In the genomic region with DNA sequence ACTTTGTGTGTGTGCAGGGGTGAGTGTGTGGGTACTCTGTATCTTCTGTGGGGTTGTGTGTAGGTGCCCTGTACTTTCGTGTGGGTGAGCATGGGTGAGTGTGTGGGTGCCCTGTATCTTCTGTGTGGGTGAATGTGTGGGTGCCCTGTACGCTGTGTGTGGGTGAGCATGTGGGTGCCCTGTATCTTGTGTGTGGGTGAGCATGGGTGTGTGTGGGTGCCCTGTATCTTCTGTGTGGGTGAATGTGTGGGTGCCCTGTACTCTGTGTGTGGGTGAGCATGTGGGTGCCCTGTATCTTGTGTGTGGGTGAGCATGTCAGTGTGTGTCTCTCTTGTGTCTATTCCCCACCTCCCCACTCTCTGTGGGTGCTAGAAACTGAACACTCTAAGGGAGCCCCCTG, we compare ENCODE assay signal across 21 mouse cellular contexts. TPM values are rescaled to one million over a fixed set of nuclear protein-coding genes. Genes with fewer than 3 reads are reported as not detected.
DNase-seq lines count a peak whose midpoint lies in the region; ATAC-seq lines count a peak whose summit lies in the region.
"Had no signal": no experiment of that assay in that cellular context is flagged by ENCODE, and none has a peak within 500 bp of the region (broad histone marks: within the 10 kb centered on the region; RNA-seq: fewer than 3 reads in every experiment).

No protein-coding gene starts in this region.

- WGBS in forebrain, embryonic 15.5 days: 79% methylated on average over 2 of the region's 2 CpGs
- WGBS in forebrain, embryonic 11.5 days: 83% methylated on average over 2 of the region's 2 CpGs
- WGBS in kidney, embryonic 14.5 days: 96% methylated on average over 2 of the region's 2 CpGs
- WGBS in liver, embryonic 15.5 days (ENCODE audit: insufficient replicate concordance): 59% methylated on average over 2 of the region's 2 CpGs
- WGBS in stomach, embryonic 16.5 days: 93% methylated on average over 2 of the region's 2 CpGs
- WGBS in forebrain, embryonic 13.5 days: 85% methylated on average over 2 of the region's 2 CpGs

- H3K9ac ChIP-seq in forebrain, embryonic 15.5 days (replicated peaks): no peak overlapping the region
- no peak overlapping the region for H3K9ac ChIP-seq in forebrain, embryonic 11.5 days (ENCODE audit: low read length)
- H3K9ac ChIP-seq in kidney, embryonic 14.5 days (ENCODE audit: low read depth, low read length): no peak overlapping the region
- H3K9ac ChIP-seq in liver, embryonic 15.5 days: no peak overlapping the region
- no peak overlapping the region for H3K9ac ChIP-seq in stomach, embryonic 16.5 days (ENCODE audit: low read length)
- no peak overlapping the region for H3K9ac ChIP-seq in forebrain, embryonic 13.5 days
- H3K9ac ChIP-seq: forebrain, embryonic 12.5 days; heart, embryonic 15.5 days; kidney, embryonic 15.5 days; limb, embryonic 12.5 days; midbrain, embryonic 12.5 days had no signal

- no peak overlapping the region for H3K4me3 ChIP-seq in forebrain, embryonic 15.5 days
- H3K4me3 ChIP-seq in forebrain, embryonic 11.5 days (ENCODE audit: low read depth, low read length): no peak overlapping the region
- H3K4me3 ChIP-seq in kidney, embryonic 14.5 days (ENCODE audit: low read length): no peak overlapping the region
- H3K4me3 ChIP-seq in liver, embryonic 15.5 days (replicated peaks): no peak overlapping the region
- no peak overlapping the region for H3K4me3 ChIP-seq in stomach, embryonic 16.5 days (replicated peaks; ENCODE audit: low read length)
- no peak overlapping the region for H3K4me3 ChIP-seq in forebrain, embryonic 13.5 days
- H3K4me3 ChIP-seq: forebrain, embryonic 12.5 days; gastrocnemius, adult 2 months; heart, embryonic 15.5 days; kidney, embryonic 15.5 days; limb, embryonic 12.5 days; midbrain, embryonic 12.5 days had no signal

- 0 out of 2 replicates have a peak, but pooled peaks cover 3% of the 10 kb centered on the region for H3K4me1 ChIP-seq in forebrain, embryonic 15.5 days
- no peaks in the 10 kb centered on the region for H3K4me1 ChIP-seq in forebrain, embryonic 11.5 days (replicated peaks; ENCODE audit: control insufficient read depth, insufficient read depth, low read length)
- H3K4me1 ChIP-seq in kidney, embryonic 14.5 days (ENCODE audit: control insufficient read depth, insufficient read depth, low read length): no peaks in the 10 kb centered on the region
- H3K4me1 ChIP-seq in liver, embryonic 15.5 days (replicated peaks): no peaks in the 10 kb centered on the region
- no peaks in the 10 kb centered on the region for H3K4me1 ChIP-seq in stomach, embryonic 16.5 days (ENCODE audit: control insufficient read depth, insufficient read depth, low read length)
- peaks cover 5% of the 10 kb centered on the region for H3K4me1 ChIP-seq in forebrain, embryonic 13.5 days
- H3K4me1 ChIP-seq: forebrain, embryonic 12.5 days; kidney, embryonic 15.5 days; limb, embryonic 12.5 days; midbrain, embryonic 12.5 days had no signal

- no peak overlapping the region for H3K27ac ChIP-seq in forebrain, embryonic 15.5 days (replicated peaks)
- no peak overlapping the region for H3K27ac ChIP-seq in forebrain, embryonic 11.5 days (ENCODE audit: low read depth, low read length)
- no peak overlapping the region for H3K27ac ChIP-seq in kidney, embryonic 14.5 days (ENCODE audit: low read depth, low read length)
- H3K27ac ChIP-seq in liver, embryonic 15.5 days (replicated peaks): no peak overlapping the region
- no peak overlapping the region for H3K27ac ChIP-seq in stomach, embryonic 16.5 days (ENCODE audit: low read length)
- H3K27ac ChIP-seq in forebrain, embryonic 13.5 days: no peak overlapping the region
- H3K27ac ChIP-seq: forebrain, embryonic 12.5 days; gastrocnemius, adult 2 months; heart, embryonic 15.5 days; kidney, embryonic 15.5 days; limb, embryonic 12.5 days; midbrain, embryonic 12.5 days had no signal

- peaks cover 72% of the 10 kb centered on the region for H3K36me3 ChIP-seq in forebrain, embryonic 15.5 days
- peaks cover 11% of the 10 kb centered on the region; the same call in 1 of the 2 replicates for H3K36me3 ChIP-seq in forebrain, embryonic 11.5 days (ENCODE audit: control insufficient read depth, insufficient read depth, low read length)
- peaks cover 85% of the 10 kb centered on the region for H3K36me3 ChIP-seq in kidney, embryonic 14.5 days (ENCODE audit: control insufficient read depth, insufficient read depth, low read length)
- H3K36me3 ChIP-seq in liver, embryonic 15.5 days (replicated peaks): peaks cover 72% of the 10 kb centered on the region
- H3K36me3 ChIP-seq in stomach, embryonic 16.5 days (ENCODE audit: control insufficient read depth, insufficient read depth, low read length): peaks cover 20% of the 10 kb centered on the region
- peaks cover 86% of the 10 kb centered on the region for H3K36me3 ChIP-seq in forebrain, embryonic 13.5 days (ENCODE audit: poor library complexity, severe bottlenecking)

- no peaks in the 10 kb centered on the region for H3K27me3 ChIP-seq in forebrain, embryonic 15.5 days
- H3K27me3 ChIP-seq in forebrain, embryonic 11.5 days (ENCODE audit: control insufficient read depth, insufficient read depth, low read length): no peaks in the 10 kb centered on the region
- H3K27me3 ChIP-seq in kidney, embryonic 14.5 days (ENCODE audit: control insufficient read depth, insufficient read depth, low read length): no peaks in the 10 kb centered on the region
- H3K27me3 ChIP-seq in liver, embryonic 15.5 days: no peaks in the 10 kb centered on the region
- no peaks in the 10 kb centered on the region for H3K27me3 ChIP-seq in stomach, embryonic 16.5 days (ENCODE audit: control insufficient read depth, insufficient read depth, low read length)
- H3K27me3 ChIP-seq in forebrain, embryonic 13.5 days: no peaks in the 10 kb centered on the region
- H3K27me3 ChIP-seq: forebrain, embryonic 12.5 days; heart, embryonic 15.5 days; kidney, embryonic 15.5 days; limb, embryonic 12.5 days; midbrain, embryonic 12.5 days had no signal

- H3K4me2 ChIP-seq in forebrain, embryonic 15.5 days (replicated peaks): no peak overlapping the region
- no peak overlapping the region for H3K4me2 ChIP-seq in forebrain, embryonic 11.5 days (ENCODE audit: low read depth, low read length, severe bottlenecking)
- H3K4me2 ChIP-seq in kidney, embryonic 14.5 days (replicated peaks; ENCODE audit: low read depth, low read length): no peak overlapping the region
- H3K4me2 ChIP-seq in liver, embryonic 15.5 days: no peak overlapping the region
- H3K4me2 ChIP-seq in stomach, embryonic 16.5 days (ENCODE audit: low read depth, low read length): no peak overlapping the region
- no peak overlapping the region for H3K4me2 ChIP-seq in forebrain, embryonic 13.5 days
- H3K4me2 ChIP-seq: forebrain, embryonic 12.5 days; heart, embryonic 15.5 days; kidney, embryonic 15.5 days; limb, embryonic 12.5 days; midbrain, embryonic 12.5 days had no signal

- 0 out of 2 replicates have a peak, but pooled peaks have one; percentile 8 for ATAC-seq in forebrain, embryonic 15.5 days (replicated peaks)
- ATAC-seq in forebrain, embryonic 11.5 days (replicated peaks; ENCODE audit: low FRiP score): no peak
- ATAC-seq in kidney, embryonic 14.5 days (ENCODE audit: low FRiP score, low TSS enrichment): peak; percentile 38; the same call in 1 of the 2 replicates
- 0 out of 2 replicates have a peak, but pooled peaks have one; percentile 20 for ATAC-seq in liver, embryonic 15.5 days (ENCODE audit: insufficient read depth)
- peak; percentile 61 for ATAC-seq in stomach, embryonic 16.5 days (ENCODE audit: insufficient read depth, low FRiP score)
- no peak for ATAC-seq in forebrain, embryonic 13.5 days

- no peak for DNase-seq in forebrain, embryonic 11.5 days (ENCODE audit: low spot score)
- no peak for DNase-seq in kidney, postnatal 25 days
- DNase-seq in liver: no peak
- DNase-seq: adrenal gland, postnatal 14 days; cerebellum, adult 8-10 months; gastrocnemius, adult 2 months; heart, postnatal 4 days; lung, postnatal 14 days; right cerebral cortex, postnatal 14 days; spleen, adult 18-20 months; thymus, postnatal 25 days had no signal

- H3K9me3 ChIP-seq in forebrain, embryonic 15.5 days: no peaks in the 10 kb centered on the region
- no peaks in the 10 kb centered on the region for H3K9me3 ChIP-seq in forebrain, embryonic 11.5 days (ENCODE audit: control insufficient read depth, low read length)
- no peaks in the 10 kb centered on the region for H3K9me3 ChIP-seq in kidney, embryonic 14.5 days (ENCODE audit: control insufficient read depth, low read length)
- H3K9me3 ChIP-seq in liver, embryonic 15.5 days (replicated peaks): no peaks in the 10 kb centered on the region
- H3K9me3 ChIP-seq in stomach, embryonic 16.5 days (replicated peaks; ENCODE audit: control insufficient read depth, low read length): no peaks in the 10 kb centered on the region
- no peaks in the 10 kb centered on the region for H3K9me3 ChIP-seq in forebrain, embryonic 13.5 days (replicated peaks)
- H3K9me3 ChIP-seq: forebrain, embryonic 12.5 days; heart, embryonic 15.5 days; kidney, embryonic 15.5 days; limb, embryonic 12.5 days; midbrain, embryonic 12.5 days had no signal

RNA-seq across cellular contexts. Expression of a gene that starts 41.3 kb away (rescaled TPM):
- polyA plus RNA-seq in forebrain, embryonic 15.5 days (2015; fragmentation: Nextera tagmentation; extraction: Ambion mirVana): 79.3 and 83.0 TPM in 2 replicates
- 109 and 117 TPM in 2 replicates for polyA plus RNA-seq in forebrain, embryonic 11.5 days (2014; fragmentation: Nextera tagmentation; extraction: Ambion mirVana)
- 111 and 163 TPM in 2 replicates for polyA plus RNA-seq in kidney, embryonic 14.5 days (2014; fragmentation: Nextera tagmentation; extraction: Ambion mirVana)
- polyA plus RNA-seq in liver, embryonic 15.5 days (2015; fragmentation: Nextera tagmentation; extraction: Ambion mirVana): 52.3 and 57.0 TPM in 2 replicates
- polyA plus RNA-seq in stomach, embryonic 16.5 days (2015; fragmentation: Nextera tagmentation; extraction: Ambion mirVana): 189 and 205 TPM in 2 replicates
- 76.7 and 78.0 TPM in 2 replicates for polyA plus RNA-seq in forebrain, embryonic 13.5 days (2015; fragmentation: Nextera tagmentation; extraction: Ambion mirVana)

Comparison
In these comparisons a context has a peak if more than half of its experiments do, and no peak if none do; other contexts are left out.
1. ATAC-seq: peak in forebrain, embryonic 15.5 days (single experiment), kidney, embryonic 14.5 days (single experiment), liver, embryonic 15.5 days (single experiment) and stomach, embryonic 16.5 days (single experiment); none in forebrain, embryonic 11.5 days (single experiment) and forebrain, embryonic 13.5 days (single experiment).